Mouse (Mus musculus) heart, adult 2 months (tissue): Measurements from ENCODE around the gene Tnni3. TPM values are rescaled to one million over a fixed set of nuclear protein-coding genes. Genes with fewer than 3 reads are reported as not detected.

Source experiments
- DNase-seq, 2 experiments: peaks; one replicate each; pipeline ENCODE4 v3.0.0; 2021
- H3K27ac ChIP-seq: fragments of 200-600 bp; 2 replicates; pipeline ENCODE4 v1.8.1; 2022
- H3K27me3 ChIP-seq: fragments of 200-500 bp; 2 replicates; pipeline ENCODE4 v1.6.1; 2012; ENCODE audit warnings: mild to moderate bottlenecking, low read length, inconsistent platforms, mixed read lengths; ENCODE audit not compliant: control insufficient read depth, insufficient read depth
- H3K36me3 ChIP-seq: fragments of 200-500 bp; 2 replicates; pipeline ENCODE4 v1.6.1; 2012; ENCODE audit warnings: low read length, inconsistent platforms; ENCODE audit not compliant: control insufficient read depth, insufficient read depth
- H3K4me1 ChIP-seq: fragments of 200-500 bp; 2 replicates; pipeline ENCODE4 v1.6.1; 2011; ENCODE audit warnings: low read length; ENCODE audit not compliant: control insufficient read depth, insufficient read depth
- H3K4me3 ChIP-seq: fragments of 200-600 bp; 2 replicates; pipeline ENCODE4 v1.8.1; 2022
- H3K79me2 ChIP-seq: fragments of 200-500 bp; replicated peaks from 2 replicates; pipeline ENCODE4 v1.6.1; 2012; ENCODE audit warnings: mild to moderate bottlenecking, inconsistent platforms, low read length, moderate library complexity, mixed read lengths; ENCODE audit not compliant: control insufficient read depth, insufficient read depth
- H3K9ac ChIP-seq: fragments of 200-500 bp; 2 replicates; pipeline ENCODE4 v1.6.1; 2012; ENCODE audit warnings: low read depth, mild to moderate bottlenecking, control low read depth, inconsistent platforms, low read length, mixed read lengths
- CTCF ChIP-seq: fragments of 200-600 bp; IDR thresholded peaks from 2 replicates; pipeline ENCODE4 v1.8.1; 2022; ENCODE audit warnings: antibody characterized with exemption, mild to moderate bottlenecking, moderate library complexity
- EP300 ChIP-seq: fragments of 200-500 bp; IDR thresholded peaks from 2 replicates; pipeline ENCODE4 v1.6.1; 2011; ENCODE audit warnings: low read depth, low read length, control low read depth; ENCODE audit not compliant: insufficient read depth
- POLR2A ChIP-seq: fragments of 200-500 bp; IDR thresholded peaks from 2 replicates; pipeline ENCODE4 v1.6.1; 2011; ENCODE audit warnings: mild to moderate bottlenecking, low read depth, low read length, control low read depth; ENCODE audit not compliant: insufficient read depth
- WGBS: fragments of 180-500 bp; shearing (Covaris S2); methylation state at CpG from one replicate; pipeline ENCODE4 v1.1.7; 2018; 5-methylcytosine and 5-hydroxymethylcytosine counted together
- intact Hi-C: fragments of 180-260 bp; cut with DNase I; formaldehyde crosslinking; loops from one replicate; pipeline ENCODE4 v1.15.1; 2025
- polyA plus RNA-seq: library from polyadenylated mRNA; depleted of rRNA; stranded (reverse); fragments of >200 nt; gene quantifications from 2 replicates; pipeline ENCODE4 v1.2.3, GENCODE M21; 2012
- total RNA-seq, 2 experiments: library from RNA; stranded (reverse); gene quantifications; 2 replicates each; pipeline ENCODE4 v1.2.3; 2021

Gene Tnni3
- total and polyA plus RNA-seq, 3 experiments, result 9,834 to 21,553 (median 11,008) TPM

- H3K4me1 ChIP-seq, result peaks cover 10% of the 10 kb centered on the region
- TF ChIP-seq CTCF, result no peak
- TF ChIP-seq POLR2A, result peak; percentile 88
- TF ChIP-seq EP300, result 0 out of 2 replicates have a peak, but pooled peaks have one; percentile 18
- intact Hi-C loops, result no loop called here
- no peaks in the 10 kb centered on the region; the same call in 1 of the 2 replicates for H3K36me3 ChIP-seq
- no peaks in the 10 kb centered on the region for H3K27me3 ChIP-seq
- DNase-seq, result no peak
- no peak overlapping the region for H3K4me3 ChIP-seq
- H3K79me2 ChIP-seq, result no peaks in the 10 kb centered on the region
- H3K9ac ChIP-seq, result no peak overlapping the region
- WGBS, result 58% methylated on average over 6 of the region's 6 CpGs
- peak overlapping the region; percentile 31 for H3K27ac ChIP-seq
Measured at GRCm38 (mm10) chr7:4515853-4516252, 8.2 kb downstream of the Tnni3 start.

- intact Hi-C loops, result loop anchor here (5.0 kb wide), 1 partner anchor 37 kb away; no protein-coding TSS in a partner anchor
- 38% methylated on average over 6 of the region's 6 CpGs for WGBS
- Histone ChIP-seq H3K9ac (peak overlapping the region; percentile 39; the same call in 1 of the 2 replicates), H3K27me3 (no peaks in the 10 kb centered on the region), H3K4me3 (no peak overlapping the region), H3K27ac (peak overlapping the region; percentile 12; the same call in 1 of the 2 replicates), H3K79me2 (no peaks in the 10 kb centered on the region), H3K36me3 (no peaks in the 10 kb centered on the region; the same call in 1 of the 2 replicates), H3K4me1 (peaks cover 12% of the 10 kb centered on the region)
- DNase-seq, result no peak
- TF ChIP-seq CTCF (no peak), POLR2A (no peak), EP300 (no peak)
Measured at GRCm38 (mm10) chr7:4513829-4514712, 10.0 kb downstream of the Tnni3 start.

GRCm38 (mm10) chr7:4513236-4513635, 10.8 kb downstream of the Tnni3 start:
- H3K27me3 ChIP-seq, result no peaks in the 10 kb centered on the region
- H3K27ac ChIP-seq, result no peak overlapping the region
- H3K9ac ChIP-seq, result no peak overlapping the region
- H3K79me2 ChIP-seq, result no peaks in the 10 kb centered on the region
- 21% methylated on average over 13 of the region's 13 CpGs for WGBS
- intact Hi-C loops, result loop anchor here (5.0 kb wide), 1 partner anchor 36 kb away; no protein-coding TSS in a partner anchor
- H3K4me3 ChIP-seq, result no peak overlapping the region
- H3K36me3 ChIP-seq, result no peaks in the 10 kb centered on the region; the same call in 1 of the 2 replicates
- TF ChIP-seq POLR2A, result no peak
- 0 out of 2 replicates have a peak, but pooled peaks have one; percentile 20 for TF ChIP-seq EP300
- no peak; the same call in 1 of the 2 replicates for TF ChIP-seq CTCF
- H3K4me1 ChIP-seq, result peaks cover 11% of the 10 kb centered on the region
- DNase-seq, result peak; percentile 58 to 66

- Histone ChIP-seq H3K4me3 (no peak overlapping the region), H3K27ac (peak overlapping the region; percentile 8; the same call in 1 of the 2 replicates), H3K79me2 (no peaks in the 10 kb centered on the region), H3K36me3 (no peaks in the 10 kb centered on the region; the same call in 1 of the 2 replicates), H3K4me1 (peaks cover 11% of the 10 kb centered on the region), H3K9ac (peak overlapping the region; percentile 23; the same call in 1 of the 2 replicates), H3K27me3 (no peaks in the 10 kb centered on the region)
- 12% methylated on average over 8 of the region's 8 CpGs for WGBS
- DNase-seq, result peak in 1 of 2 experiments; percentile 41
- no peak for TF ChIP-seq CTCF
- TF ChIP-seq POLR2A, result no peak
- no peak for TF ChIP-seq EP300
- intact Hi-C loops, result loop anchor here (5.0 kb wide), 1 partner anchor 34 kb away; no protein-coding TSS in a partner anchor
Measured at GRCm38 (mm10) chr7:4511489-4512224, 12.4 kb downstream of the Tnni3 start.

- no peak overlapping the region for H3K4me3 ChIP-seq
- peaks cover 13% of the 10 kb centered on the region for H3K4me1 ChIP-seq
- TF ChIP-seq CTCF, result peak; percentile 100
- no peak for TF ChIP-seq POLR2A
- peak; percentile 71; the same call in 1 of the 2 replicates for TF ChIP-seq EP300
- H3K9ac ChIP-seq, result no peak overlapping the region
- H3K79me2 ChIP-seq, result no peaks in the 10 kb centered on the region
- no peaks in the 10 kb centered on the region; the same call in 1 of the 2 replicates for H3K36me3 ChIP-seq
- peak; percentile 85 to 86 for DNase-seq
- intact Hi-C loops, result loop anchor here (5.0 to 10.0 kb wide), 3 partner anchors 33 to 405 kb away; partner anchors contain the start of genes Leng8 and Zfp628
- no peak overlapping the region for H3K27ac ChIP-seq
- 13% methylated on average over 24 of the region's 24 CpGs for WGBS
- no peaks in the 10 kb centered on the region for H3K27me3 ChIP-seq
Measured at GRCm38 (mm10) chr7:4509863-4510608, 14.0 kb downstream of the Tnni3 start.
